Mouse (Mus musculus): Measurements from ENCODE around the gene Arhgap15. TPM values are rescaled to one million over a fixed set of nuclear protein-coding genes. Genes with fewer than 3 reads are reported as not detected.
A peak's percentile ranks its signal among the peaks of the same experiment; 100 is the strongest.

Arhgap15 gene
- polyA plus RNA-seq, 1 experiment from 2014 or later: 1.0 TPM

DNA sequence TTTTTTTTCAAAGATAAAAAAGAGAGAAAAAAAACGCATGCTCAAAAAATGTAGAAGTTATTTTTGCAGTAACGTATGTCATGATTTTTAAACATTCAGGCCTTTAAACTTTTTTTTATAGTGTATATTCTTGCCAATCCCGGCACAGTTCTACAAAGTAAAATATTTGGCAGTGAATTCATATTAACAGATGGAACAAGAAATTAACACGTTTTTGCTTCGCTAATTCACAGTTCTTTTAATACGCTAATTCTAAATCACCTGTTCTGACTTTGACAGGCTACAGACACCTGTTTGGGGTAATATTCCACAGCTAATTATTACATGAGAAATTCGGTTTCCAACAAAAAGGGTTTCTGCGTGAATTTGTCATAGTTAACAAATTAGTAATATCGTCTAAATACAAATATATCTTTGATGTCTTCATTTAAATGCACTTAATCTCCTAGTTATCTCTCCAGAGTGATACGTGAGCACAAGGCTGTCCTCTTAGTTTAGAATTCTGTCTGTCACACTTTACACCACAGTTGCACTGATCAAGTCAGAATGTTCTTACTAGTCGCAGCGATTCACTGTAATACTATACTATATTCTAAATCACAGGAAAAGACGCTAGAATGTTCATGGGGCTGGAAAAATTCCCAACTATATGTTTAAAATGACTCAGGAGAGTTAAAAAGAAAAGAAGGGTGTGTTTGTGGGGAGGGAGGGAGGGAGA lies 201.3 kb downstream of the Arhgap15 start:
- Histone ChIP-seq H3K27me3 (ENCODE audit: insufficient read depth, low read length) (no peaks in the 10 kb centered on the region), H3K4me1 (replicated peaks; ENCODE audit: insufficient read depth, low read length) (no peaks in the 10 kb centered on the region), H3K9me3 (replicated peaks; ENCODE audit: low read length) (no peaks in the 10 kb centered on the region), H3K9ac (ENCODE audit: low read depth, low read length) (no peak overlapping the region), H3K36me3 (ENCODE audit: insufficient read depth, low read length) (no peaks in the 10 kb centered on the region), H3K27ac (no peak overlapping the region), H3K4me3 (replicated peaks; ENCODE audit: low read depth, low read length) (no peak overlapping the region), H3K4me2 (ENCODE audit: low read length) (no peak overlapping the region)
- ATAC-seq (replicated peaks; ENCODE audit: low FRiP score, low read depth) (no peak), DNase-seq (ENCODE audit: low spot score) (no peak)
- no peak for TF ChIP-seq CTCF (IDR thresholded peaks at IDR 0.05; ENCODE audit: low read depth)
- WGBS: 88% methylated on average over 13 of the region's 13 CpGs

GRCm38 (mm10) chr2:43950741-43951140 lies 202.1 kb downstream of the Arhgap15 start:
- H3K27ac ChIP-seq: no peak overlapping the region
- H3K4me2 ChIP-seq (ENCODE audit: low read length): no peak overlapping the region
- ATAC-seq (replicated peaks; ENCODE audit: low FRiP score, low read depth) (no peak), DNase-seq (ENCODE audit: low spot score) (no peak)
- H3K4me3 ChIP-seq (replicated peaks; ENCODE audit: low read depth, low read length): no peak overlapping the region
- no peaks in the 10 kb centered on the region for H3K27me3 ChIP-seq (ENCODE audit: insufficient read depth, low read length)
- TF ChIP-seq CTCF (IDR thresholded peaks at IDR 0.05; ENCODE audit: low read depth): no peak
- WGBS: 71% methylated on average over 6 of the region's 6 CpGs
- no peaks in the 10 kb centered on the region for H3K4me1 ChIP-seq (replicated peaks; ENCODE audit: insufficient read depth, low read length)
- H3K9me3 ChIP-seq (replicated peaks; ENCODE audit: low read length): no peaks in the 10 kb centered on the region
- H3K36me3 ChIP-seq (ENCODE audit: insufficient read depth, low read length): no peaks in the 10 kb centered on the region
- no peak overlapping the region for H3K9ac ChIP-seq (ENCODE audit: low read depth, low read length)

- Histone ChIP-seq H3K4me1 (replicated peaks; ENCODE audit: insufficient read depth, low read length) (no peaks in the 10 kb centered on the region), H3K4me2 (ENCODE audit: low read length) (no peak overlapping the region), H3K36me3 (ENCODE audit: insufficient read depth, low read length) (no peaks in the 10 kb centered on the region), H3K9me3 (replicated peaks; ENCODE audit: low read length) (no peaks in the 10 kb centered on the region), H3K27me3 (ENCODE audit: insufficient read depth, low read length) (no peaks in the 10 kb centered on the region), H3K27ac (no peak overlapping the region), H3K9ac (ENCODE audit: low read depth, low read length) (no peak overlapping the region), H3K4me3 (replicated peaks; ENCODE audit: low read depth, low read length) (no peak overlapping the region)
- no peak for ATAC-seq (replicated peaks; ENCODE audit: low FRiP score, low read depth)
- no peak for TF ChIP-seq CTCF (IDR thresholded peaks at IDR 0.05; ENCODE audit: low read depth)
- DNase-seq (ENCODE audit: low spot score): no peak
Observed at GRCm38 (mm10) chr2:43959189-43959588, 210.6 kb downstream of the Arhgap15 start.

GRCm38 (mm10) chr2:43962466-43962865 lies 213.8 kb downstream of the Arhgap15 start:
- WGBS: 23% methylated on average over 5 of the region's 5 CpGs
- H3K4me2 ChIP-seq (ENCODE audit: low read length): no peak overlapping the region
- TF ChIP-seq CTCF (IDR thresholded peaks at IDR 0.05; ENCODE audit: low read depth): no peak
- no peak overlapping the region for H3K9ac ChIP-seq (ENCODE audit: low read depth, low read length)
- DNase-seq (ENCODE audit: low spot score): peak; percentile 6
- H3K4me3 ChIP-seq (replicated peaks; ENCODE audit: low read depth, low read length): no peak overlapping the region
- no peaks in the 10 kb centered on the region for H3K9me3 ChIP-seq (replicated peaks; ENCODE audit: low read length)
- H3K36me3 ChIP-seq (ENCODE audit: insufficient read depth, low read length): no peaks in the 10 kb centered on the region
- no peak for ATAC-seq (replicated peaks; ENCODE audit: low FRiP score, low read depth)
- H3K27me3 ChIP-seq (ENCODE audit: insufficient read depth, low read length): no peaks in the 10 kb centered on the region
- H3K27ac ChIP-seq: no peak overlapping the region
- H3K4me1 ChIP-seq (replicated peaks; ENCODE audit: insufficient read depth, low read length): no peaks in the 10 kb centered on the region

- ATAC-seq (replicated peaks; ENCODE audit: low FRiP score, low read depth): no peak
- H3K4me3 ChIP-seq (replicated peaks; ENCODE audit: low read depth, low read length): no peak overlapping the region
- H3K9ac ChIP-seq (ENCODE audit: low read depth, low read length): no peak overlapping the region
- H3K9me3 ChIP-seq (replicated peaks; ENCODE audit: low read length): no peaks in the 10 kb centered on the region
- TF ChIP-seq CTCF (IDR thresholded peaks at IDR 0.05; ENCODE audit: low read depth): no peak
- H3K27me3 ChIP-seq (ENCODE audit: insufficient read depth, low read length): no peaks in the 10 kb centered on the region
- 42% methylated on average over 4 of the region's 4 CpGs for WGBS
- DNase-seq (ENCODE audit: low spot score): no peak
- no peaks in the 10 kb centered on the region for H3K36me3 ChIP-seq (ENCODE audit: insufficient read depth, low read length)
- no peaks in the 10 kb centered on the region for H3K4me1 ChIP-seq (replicated peaks; ENCODE audit: insufficient read depth, low read length)
- no peak overlapping the region for H3K4me2 ChIP-seq (ENCODE audit: low read length)
- no peak overlapping the region for H3K27ac ChIP-seq
Observed at GRCm38 (mm10) chr2:43968581-43968980, 220.0 kb downstream of the Arhgap15 start.

DNA sequence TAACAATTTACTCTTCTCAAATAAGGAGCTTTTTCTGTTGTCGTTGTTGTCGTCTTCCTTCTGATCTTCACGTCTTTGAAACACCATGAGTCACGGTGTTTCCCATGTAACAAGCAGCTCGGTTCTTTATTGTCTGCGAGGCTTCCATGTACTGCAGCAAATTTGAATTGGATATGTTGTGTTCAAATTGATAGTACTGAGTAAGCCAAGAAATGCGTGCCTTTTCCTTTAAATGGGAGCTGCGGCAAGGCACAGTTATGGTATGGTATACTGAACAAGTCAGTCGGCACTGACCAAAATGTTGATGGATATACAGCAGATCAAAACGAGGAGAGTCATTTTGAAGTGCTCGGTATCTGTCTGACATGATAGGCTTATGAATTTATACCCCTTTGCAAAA lies 229.1 kb downstream of the Arhgap15 start:
- Histone ChIP-seq H3K4me1 (replicated peaks; ENCODE audit: insufficient read depth, low read length) (no peaks in the 10 kb centered on the region), H3K9me3 (replicated peaks; ENCODE audit: low read length) (no peaks in the 10 kb centered on the region), H3K27me3 (ENCODE audit: insufficient read depth, low read length) (no peaks in the 10 kb centered on the region), H3K4me3 (replicated peaks; ENCODE audit: low read depth, low read length) (no peak overlapping the region), H3K36me3 (ENCODE audit: insufficient read depth, low read length) (no peaks in the 10 kb centered on the region), H3K9ac (ENCODE audit: low read depth, low read length) (no peak overlapping the region), H3K4me2 (ENCODE audit: low read length) (no peak overlapping the region), H3K27ac (no peak overlapping the region)
- ATAC-seq (replicated peaks; ENCODE audit: low FRiP score, low read depth) (no peak), DNase-seq (ENCODE audit: low spot score) (no peak)
- WGBS: 89% methylated on average over 11 of the region's 11 CpGs
- TF ChIP-seq CTCF (IDR thresholded peaks at IDR 0.05; ENCODE audit: low read depth): no peak
